Mouse (Mus musculus) limb, embryonic 14.5 days (tissue): ENCODE data around the gene Fgf3. TPM values are rescaled to one million over a fixed set of nuclear protein-coding genes. Genes with fewer than 3 reads are reported as not detected.

Experiments used
- ATAC-seq: fragments of 200-750 bp; cut with Nextera tagmentation; 2 replicates; pipeline ENCODE4 v1.8.0; 2017; ENCODE audit warnings: low read depth, moderate number of reproducible peaks, moderate TSS enrichment; ENCODE audit not compliant: low FRiP score
- DNase-seq: peaks from one replicate; pipeline ENCODE4 v3.0.0-alpha.2; 2015; ENCODE audit warnings: low spot score
- H3K27ac ChIP-seq: fragments of 300-500 bp; sonication (generic); replicated peaks from 2 replicates; pipeline ENCODE4 v1.5.1; 2014; ENCODE audit warnings: low read depth, mild to moderate bottlenecking, low read length, moderate library complexity, mixed read lengths
- H3K27me3 ChIP-seq: fragments of 300-500 bp; sonication (generic); 2 replicates; pipeline ENCODE4 v1.6.1; 2014; ENCODE audit warnings: low read length, mixed read lengths; ENCODE audit not compliant: control insufficient read depth, insufficient read depth
- H3K36me3 ChIP-seq: fragments of 300-500 bp; sonication (generic); 2 replicates; pipeline ENCODE4 v1.6.1; 2014; ENCODE audit warnings: mild to moderate bottlenecking, low read length, moderate library complexity, mixed read lengths; ENCODE audit not compliant: control insufficient read depth, insufficient read depth
- H3K4me1 ChIP-seq: fragments of 300-500 bp; sonication (generic); 2 replicates; pipeline ENCODE4 v1.6.1; 2014; ENCODE audit warnings: antibody characterized with exemption, low read length, mixed read lengths; ENCODE audit not compliant: control insufficient read depth, insufficient read depth
- H3K4me2 ChIP-seq: fragments of 300-500 bp; sonication (generic); replicated peaks from 2 replicates; pipeline ENCODE4 v1.6.1; 2014; ENCODE audit warnings: low read depth, mild to moderate bottlenecking, low read length, moderate library complexity; ENCODE audit not compliant: severe bottlenecking
- H3K4me3 ChIP-seq: fragments of 300-500 bp; sonication (generic); replicated peaks from 2 replicates; pipeline ENCODE4 v1.5.1; 2014; ENCODE audit warnings: low read length
- H3K9ac ChIP-seq: fragments of 300-500 bp; sonication (generic); 2 replicates; pipeline ENCODE4 v1.6.1; 2014; ENCODE audit warnings: mild to moderate bottlenecking, low read depth, low read length, moderate library complexity; ENCODE audit not compliant: severe bottlenecking
- H3K9me3 ChIP-seq: fragments of 300-500 bp; sonication (generic); 2 replicates; pipeline ENCODE4 v1.6.1; 2016; ENCODE audit warnings: low read length; ENCODE audit not compliant: control insufficient read depth
- POLR2A ChIP-seq: fragments of 200-500 bp; IDR thresholded peaks from 2 replicates; pipeline ENCODE4 v1.8.0; 2012; ENCODE audit warnings: inconsistent platforms, mild to moderate bottlenecking, moderate library complexity, borderline replicate concordance; ENCODE audit not compliant: insufficient read depth, insufficient read length; ENCODE audit errors: extremely low read depth
- WGBS: fragments of 180-500 bp; shearing (Covaris S2); extraction: QIAGEN DNeasy Blood & Tissue Kit; methylation state at CpG from one replicate; pipeline ENCODE4 v1.1.7; 2014; 5-methylcytosine and 5-hydroxymethylcytosine counted together
- polyA plus RNA-seq, 2 experiments: library from polyadenylated mRNA; depleted of rRNA in 1 of 2; stranded (reverse) in 1 of 2; unstranded in 1 of 2; fragments of >200 nt; fragmentation: Nextera tagmentation in 1 of 2; extraction: Ambion mirVana in 1 of 2; gene quantifications; 2 replicates each; pipeline versions ENCODE4 v1.2.1 to v1.2.3; 2012 to 2014

Gene Fgf3
- polyA plus RNA-seq, 2 experiments: 0.20 to 0.32 TPM

GRCm38 (mm10) chr7:144891863-144892262, 54.0 kb downstream of the Fgf3 start:
- no peak for TF ChIP-seq POLR2A
- Histone ChIP-seq H3K36me3 (no peaks in the 10 kb centered on the region), H3K9me3 (no peaks in the 10 kb centered on the region), H3K4me2 (no peak overlapping the region), H3K4me3 (no peak overlapping the region), H3K27me3 (peaks cover 24% of the 10 kb centered on the region), H3K27ac (no peak overlapping the region), H3K4me1 (peaks cover 8% of the 10 kb centered on the region), H3K9ac (no peak overlapping the region)
- DNase-seq (no peak), ATAC-seq (no peak)
- WGBS: 61% methylated on average over 2 of the region's 2 CpGs

GRCm38 (mm10) chr7:144892322-144892721, 54.4 kb downstream of the Fgf3 start:
- ATAC-seq: no peak
- no peak for DNase-seq
- H3K4me1 ChIP-seq: peaks cover 8% of the 10 kb centered on the region
- H3K4me2 ChIP-seq: no peak overlapping the region
- H3K27ac ChIP-seq: no peak overlapping the region
- peaks cover 29% of the 10 kb centered on the region for H3K27me3 ChIP-seq
- WGBS: 53% methylated on average over 6 of the region's 6 CpGs
- H3K36me3 ChIP-seq: no peaks in the 10 kb centered on the region
- H3K4me3 ChIP-seq: no peak overlapping the region
- no peak for TF ChIP-seq POLR2A
- no peaks in the 10 kb centered on the region for H3K9me3 ChIP-seq
- no peak overlapping the region for H3K9ac ChIP-seq

Other genes with a start within 250 kb of the Fgf3 start
- 11.5 and 13.6 TPM in 2 replicates for gene Ano1, start 86.1 kb upstream of the Fgf3 start, polyA plus RNA-seq (2012; rRNA removed)
- 7.5 and 8.9 TPM in 2 replicates for gene Ano1, start 86.1 kb upstream of the Fgf3 start, polyA plus RNA-seq (2014; fragmentation: Nextera tagmentation; extraction: Ambion mirVana)
- 0.57 and 0.67 TPM in 2 replicates for gene Fgf4, start 9.3 kb downstream of the Fgf3 start, polyA plus RNA-seq (2012; rRNA removed)
- gene Fgf4, start 9.3 kb downstream of the Fgf3 start, polyA plus RNA-seq (2014; fragmentation: Nextera tagmentation; extraction: Ambion mirVana): 0.91 and 1.5 TPM in 2 replicates
- 0.13 TPM in 1 of 2 replicates, not detected in the other for gene Fgf15, start 58.4 kb downstream of the Fgf3 start, polyA plus RNA-seq (2012; rRNA removed)
- gene Fgf15, start 58.4 kb downstream of the Fgf3 start, polyA plus RNA-seq (2014; fragmentation: Nextera tagmentation; extraction: Ambion mirVana): not detected in 2 replicates
- gene LTO1, start 77.0 kb downstream of the Fgf3 start, polyA plus RNA-seq (2012; rRNA removed): 24.9 and 46.5 TPM in 2 replicates
- 22.0 and 26.2 TPM in 2 replicates for gene LTO1, start 77.0 kb downstream of the Fgf3 start, polyA plus RNA-seq (2014; fragmentation: Nextera tagmentation; extraction: Ambion mirVana)
- gene Ccnd1, start 101.8 kb downstream of the Fgf3 start, polyA plus RNA-seq (2012; rRNA removed): 110 and 125 TPM in 2 replicates
- gene Ccnd1, start 101.8 kb downstream of the Fgf3 start, polyA plus RNA-seq (2014; fragmentation: Nextera tagmentation; extraction: Ambion mirVana): 127 and 147 TPM in 2 replicates